Mouse (Mus musculus): ENCODE results near the gene Calcb. TPM values are rescaled to one million over a fixed set of nuclear protein-coding genes. Genes with fewer than 3 reads are reported as not detected.

The Calcb gene
- total RNA-seq, 1 experiment from 2014 or later, result not detected

GRCm38 (mm10) chr7:114753471-114753870 is 35.0 kb downstream of the Calcb start:
- no peak for DNase-seq

GRCm38 (mm10) chr7:114754196-114754595 is 35.8 kb downstream of the Calcb start:
- DNase-seq, result no peak

- no peak for DNase-seq
Measured at GRCm38 (mm10) chr7:114754626-114755025, 36.2 kb downstream of the Calcb start.

- no peak for DNase-seq
Measured at GRCm38 (mm10) chr7:114762660-114763059, 44.2 kb downstream of the Calcb start.

- no peak for DNase-seq
Measured at GRCm38 (mm10) chr7:114765273-114765672, 46.8 kb downstream of the Calcb start.

GRCm38 (mm10) chr7:114766523-114766922 is 48.1 kb downstream of the Calcb start:
- DNase-seq, result no peak

GRCm38 (mm10) chr7:114768516-114768915 is 50.1 kb downstream of the Calcb start:
- no peak for DNase-seq

GRCm38 (mm10) chr7:114769041-114769440 is 50.6 kb downstream of the Calcb start:
- DNase-seq, result no peak

GRCm38 (mm10) chr7:114770586-114770985 is 52.1 kb downstream of the Calcb start:
- DNase-seq, result no peak

GRCm38 (mm10) chr7:114771801-114772200 is 53.4 kb downstream of the Calcb start:
- no peak for DNase-seq

Other genes with a start within 250 kb of the Calcb start
- gene Cyp2r1, start 155.7 kb upstream of the Calcb start, total RNA-seq (2021), result 1.8 and 2.6 TPM in 2 replicates
- not detected in 2 replicates for gene Calca, start 82.3 kb upstream of the Calcb start, total RNA-seq (2021)
- 2.7 and 3.8 TPM in 2 replicates for gene Insc, start 25.1 kb downstream of the Calcb start, total RNA-seq (2021)